Mouse (Mus musculus): ENCODE measurements around the gene Taar8b. TPM values are rescaled to one million over a fixed set of nuclear protein-coding genes. Genes with fewer than 3 reads are reported as not detected.
"Not testable (repeated sequence)": the region's sequence is repeated elsewhere in the genome, so short reads cannot be mapped to it uniquely, and the experiment has no call there.

The Taar8b gene
- not detected in 3 replicates for total RNA-seq (2017)

GRCm38 (mm10) chr10:24092194-24092593, at the start of gene Taar8b:
TSS of gene Taar8b (minus strand) at chr10:24092294.
- no peak for ATAC-seq (replicated peaks; ENCODE audit: insufficient number of reproducible peaks, low FRiP score, low TSS enrichment, poor library complexity, severe bottlenecking)

- no peak for ATAC-seq (replicated peaks; ENCODE audit: insufficient number of reproducible peaks, low FRiP score, low TSS enrichment, poor library complexity, severe bottlenecking)
Observed at GRCm38 (mm10) chr10:24138623-24139261, 46.6 kb upstream of the Taar8b start.

GRCm38 (mm10) chr10:24134071-24134645, 42.1 kb upstream of the Taar8b start:
- ATAC-seq (replicated peaks; ENCODE audit: insufficient number of reproducible peaks, low FRiP score, low TSS enrichment, poor library complexity, severe bottlenecking), result no peak

- ATAC-seq (replicated peaks; ENCODE audit: insufficient number of reproducible peaks, low FRiP score, low TSS enrichment, poor library complexity, severe bottlenecking), result peak; percentile 95
Observed at GRCm38 (mm10) chr10:24133132-24133531, 41.0 kb upstream of the Taar8b start.

GRCm38 (mm10) chr10:24132273-24132672, 40.2 kb upstream of the Taar8b start:
- ATAC-seq (replicated peaks; ENCODE audit: insufficient number of reproducible peaks, low FRiP score, low TSS enrichment, poor library complexity, severe bottlenecking), result no peak

- 0 out of 2 replicates have a peak, but pooled peaks have one; percentile 59 for ATAC-seq (replicated peaks; ENCODE audit: insufficient number of reproducible peaks, low FRiP score, low TSS enrichment, poor library complexity, severe bottlenecking)
Observed at GRCm38 (mm10) chr10:24131451-24132262, 39.6 kb upstream of the Taar8b start.

GRCm38 (mm10) chr10:24111116-24111778, 19.2 kb upstream of the Taar8b start:
- ATAC-seq (replicated peaks; ENCODE audit: insufficient number of reproducible peaks, low FRiP score, low TSS enrichment, poor library complexity, severe bottlenecking), result no peak

GRCm38 (mm10) chr10:24109434-24109833, 17.3 kb upstream of the Taar8b start, which contains the start of gene Taar9:
TSS of gene Taar9 (minus strand) at chr10:24109534.
- ATAC-seq (replicated peaks; ENCODE audit: insufficient number of reproducible peaks, low FRiP score, low TSS enrichment, poor library complexity, severe bottlenecking), result not testable (repeated sequence)

- ATAC-seq (replicated peaks; ENCODE audit: insufficient number of reproducible peaks, low FRiP score, low TSS enrichment, poor library complexity, severe bottlenecking), result no peak
Observed at GRCm38 (mm10) chr10:24108236-24108635, 16.1 kb upstream of the Taar8b start.

GRCm38 (mm10) chr10:24107747-24108146, 15.7 kb upstream of the Taar8b start:
- ATAC-seq (replicated peaks; ENCODE audit: insufficient number of reproducible peaks, low FRiP score, low TSS enrichment, poor library complexity, severe bottlenecking), result no peak

GRCm38 (mm10) chr10:24103299-24103698, 11.2 kb upstream of the Taar8b start:
- not testable (repeated sequence) for ATAC-seq (replicated peaks; ENCODE audit: insufficient number of reproducible peaks, low FRiP score, low TSS enrichment, poor library complexity, severe bottlenecking)

GRCm38 (mm10) chr10:24101812-24102211, 9.7 kb upstream of the Taar8b start, which contains the start of gene Taar8c:
TSS of gene Taar8c (minus strand) at chr10:24101912.
- ATAC-seq (replicated peaks; ENCODE audit: insufficient number of reproducible peaks, low FRiP score, low TSS enrichment, poor library complexity, severe bottlenecking), result not testable (repeated sequence)

GRCm38 (mm10) chr10:24097010-24097409, 4.9 kb upstream of the Taar8b start:
- ATAC-seq (replicated peaks; ENCODE audit: insufficient number of reproducible peaks, low FRiP score, low TSS enrichment, poor library complexity, severe bottlenecking), result not testable (repeated sequence)

- ATAC-seq (replicated peaks; ENCODE audit: insufficient number of reproducible peaks, low FRiP score, low TSS enrichment, poor library complexity, severe bottlenecking), result no peak
Observed at GRCm38 (mm10) chr10:24087168-24087567, 4.9 kb downstream of the Taar8b start.

GRCm38 (mm10) chr10:24086555-24086954, 5.5 kb downstream of the Taar8b start:
- ATAC-seq (replicated peaks; ENCODE audit: insufficient number of reproducible peaks, low FRiP score, low TSS enrichment, poor library complexity, severe bottlenecking), result no peak

- no peak for ATAC-seq (replicated peaks; ENCODE audit: insufficient number of reproducible peaks, low FRiP score, low TSS enrichment, poor library complexity, severe bottlenecking)
Observed at GRCm38 (mm10) chr10:24085936-24086335, 6.2 kb downstream of the Taar8b start.

- ATAC-seq (replicated peaks; ENCODE audit: insufficient number of reproducible peaks, low FRiP score, low TSS enrichment, poor library complexity, severe bottlenecking), result no peak
Observed at GRCm38 (mm10) chr10:24080166-24080565, 11.9 kb downstream of the Taar8b start.

GRCm38 (mm10) chr10:24076200-24076599, 15.9 kb downstream of the Taar8b start, which contains the start of gene Taar8a:
TSS of gene Taar8a (plus strand) at chr10:24076500.
- not testable (repeated sequence) for ATAC-seq (replicated peaks; ENCODE audit: insufficient number of reproducible peaks, low FRiP score, low TSS enrichment, poor library complexity, severe bottlenecking)

- ATAC-seq (replicated peaks; ENCODE audit: insufficient number of reproducible peaks, low FRiP score, low TSS enrichment, poor library complexity, severe bottlenecking), result not testable (repeated sequence)
Observed at GRCm38 (mm10) chr10:24074751-24075150, 17.3 kb downstream of the Taar8b start.

Data from monocyte, adult 5-6 weeks (primary cell).